Mouse (Mus musculus): ENCODE results near the gene Zfp663. TPM values are rescaled to one million over a fixed set of nuclear protein-coding genes. Genes with fewer than 3 reads are reported as not detected.

Gene Zfp663
- total and polyA plus RNA-seq, 3 experiments, result 0.18 TPM; not detected in 2

GRCm38 (mm10) chr2:165389299-165389952 is 20.9 kb upstream of the Zfp663 start:
- TF ChIP-seq KAT2A (conservative IDR thresholded peaks at IDR 0.05; ENCODE audit: low read depth, low read length) (no peak), NRF1 (IDR thresholded peaks at IDR 0.05; ENCODE audit: insufficient read depth, low read depth, low read length, poor library complexity, severe bottlenecking) (no peak), JUND (IDR thresholded peaks at IDR 0.05; ENCODE audit: low read depth, low read length) (no peak), POLR2AphosphoS2 (IDR thresholded peaks at IDR 0.05; ENCODE audit: low read length) (no peak), POLR2A (IDR thresholded peaks at IDR 0.05; ENCODE audit: control insufficient read depth in 1 of 2, insufficient read depth in 1 of 2, low read depth in 1 of 2, low read length in 2 of 2, poor library complexity in 1 of 2) (no peak), ZC3H11A (IDR thresholded peaks at IDR 0.05; ENCODE audit: low read depth, low read length) (no peak)
- DNase-seq (ENCODE audit: low read depth, low spot score), result no peak
- peaks cover 0 to 1% of the 10 kb centered on the region in 2 experiments; a peak in 1 of 4 replicates for H3K27me3 ChIP-seq (ENCODE audit: control insufficient read depth in 1 of 2, insufficient read depth in 2 of 2, low read length in 2 of 2)

DNA sequence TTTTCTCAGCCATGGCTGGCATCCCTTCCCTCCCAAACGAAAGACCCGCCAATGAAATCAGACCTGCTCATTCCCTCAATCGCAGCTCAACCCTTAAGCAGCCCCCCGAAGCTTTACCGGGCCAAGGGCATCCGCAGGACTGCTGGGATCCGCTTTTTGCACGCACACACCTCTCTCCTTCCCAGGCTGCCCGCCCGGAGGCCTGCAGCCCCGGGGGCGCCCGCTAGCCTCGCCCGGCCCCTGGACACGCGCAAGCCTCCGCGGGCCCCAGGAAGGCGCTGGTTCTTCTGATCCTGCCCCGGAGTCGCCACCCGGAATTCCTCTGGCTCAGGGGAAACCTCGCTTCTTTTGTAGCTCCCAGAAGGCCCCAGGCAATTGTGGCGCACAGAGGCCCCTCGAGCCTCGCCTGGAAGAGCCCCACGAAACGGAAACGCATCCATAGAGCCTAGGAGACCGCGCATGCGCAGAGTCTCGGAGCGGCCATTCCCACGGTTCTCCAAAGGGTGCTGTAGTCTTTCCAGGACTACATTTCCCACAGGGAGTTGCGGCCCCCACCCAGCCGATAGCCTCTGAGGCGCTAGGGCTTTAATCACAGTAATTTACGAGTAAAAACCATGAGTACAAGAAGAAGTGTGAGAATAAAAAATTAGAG is 19.4 kb upstream of the Zfp663 start, which contains the start of gene Zfp334:
Gene Zfp334, minus strand, starts transcription at position 416 of the 652 bp plus-strand sequence.
- no peak within 1 kb of the TSS for H3K27ac ChIP-seq (ENCODE audit: control insufficient read depth, low read depth, low read length)
- H3K9ac ChIP-seq (ENCODE audit: control insufficient read depth, low read depth, low read length, poor library complexity, severe bottlenecking), result no peak within 1 kb of the TSS
- no peak for DNase-seq (ENCODE audit: low read depth, low spot score)
- H3K79me2 ChIP-seq (ENCODE audit: control insufficient read depth, insufficient read depth, low read length, poor library complexity), result no peaks in the 10 kb centered on the region
- no peak within 1 kb of the TSS for H3K4me3 ChIP-seq (ENCODE audit: control insufficient read depth in 1 of 2, insufficient read depth in 1 of 2, low read depth in 2 of 2, low read length in 2 of 2)
- no peaks in the 10 kb centered on the region; a peak in 1 of 4 replicates for H3K27me3 ChIP-seq (ENCODE audit: control insufficient read depth in 1 of 2, insufficient read depth in 2 of 2, low read length in 2 of 2)
- TF ChIP-seq ZNF384 (IDR thresholded peaks at IDR 0.05; ENCODE audit: low read depth, low read length), result no peak
- TF ChIP-seq ZKSCAN1 (IDR thresholded peaks at IDR 0.05; ENCODE audit: low read depth, low read length), result no peak
- TF ChIP-seq POLR2AphosphoS2 (IDR thresholded peaks at IDR 0.05; ENCODE audit: low read length), result no peak
- no peak for TF ChIP-seq USF2 (IDR thresholded peaks at IDR 0.05; ENCODE audit: borderline replicate concordance in 1 of 2, insufficient read depth in 1 of 2, low read depth in 1 of 2, low read length in 2 of 2)
- TF ChIP-seq MYC (IDR thresholded peaks at IDR 0.05; ENCODE audit: low read depth, low read length), result no peak
- no peaks in the 10 kb centered on the region for H3K36me3 ChIP-seq (ENCODE audit: control insufficient read depth in 1 of 2, insufficient read depth in 2 of 2, low read length in 2 of 2)
- H3K9me3 ChIP-seq (replicated peaks; ENCODE audit: insufficient read depth, low read length), result no peaks in the 10 kb centered on the region
- H3K4me1 ChIP-seq (ENCODE audit: control insufficient read depth in 1 of 2, insufficient read depth in 2 of 2, low read length in 2 of 2), result no peaks in the 10 kb centered on the region

More at GRCm38 (mm10) chr2:165389299-165389952, 20.9 kb upstream of the Zfp663 start:
- Histone ChIP-seq H3K9me3 (replicated peaks; ENCODE audit: insufficient read depth, low read length) (no peaks in the 10 kb centered on the region), H3K4me3 (ENCODE audit: control insufficient read depth in 1 of 2, insufficient read depth in 1 of 2, low read depth in 2 of 2, low read length in 2 of 2) (no peak overlapping the region), H3K27ac (ENCODE audit: control insufficient read depth, low read depth, low read length) (no peak overlapping the region), H3K4me1 (ENCODE audit: control insufficient read depth in 1 of 2, insufficient read depth in 2 of 2, low read length in 2 of 2) (no peaks in the 10 kb centered on the region), H3K9ac (ENCODE audit: control insufficient read depth, low read depth, low read length, poor library complexity, severe bottlenecking) (no peak overlapping the region), H3K79me2 (ENCODE audit: control insufficient read depth, insufficient read depth, low read length, poor library complexity) (no peaks in the 10 kb centered on the region), H3K36me3 (ENCODE audit: control insufficient read depth in 1 of 2, insufficient read depth in 2 of 2, low read length in 2 of 2) (no peaks in the 10 kb centered on the region)

GRCm38 (mm10) chr2:165387370-165387769 is 18.8 kb upstream of the Zfp663 start:
- no peak overlapping the region for H3K4me3 ChIP-seq (ENCODE audit: control insufficient read depth in 1 of 2, insufficient read depth in 1 of 2, low read depth in 2 of 2, low read length in 2 of 2)
- no peak for DNase-seq (ENCODE audit: low read depth, low spot score)
- H3K36me3 ChIP-seq (ENCODE audit: control insufficient read depth in 1 of 2, insufficient read depth in 2 of 2, low read length in 2 of 2), result no peaks in the 10 kb centered on the region
- H3K79me2 ChIP-seq (ENCODE audit: control insufficient read depth, insufficient read depth, low read length, poor library complexity), result no peaks in the 10 kb centered on the region
- no peak overlapping the region for H3K27ac ChIP-seq (ENCODE audit: control insufficient read depth, low read depth, low read length)
- H3K9me3 ChIP-seq (replicated peaks; ENCODE audit: insufficient read depth, low read length), result no peaks in the 10 kb centered on the region
- TF ChIP-seq MYB (IDR thresholded peaks at IDR 0.05; ENCODE audit: low read depth, low read length), result no peak
- TF ChIP-seq ZMIZ1 (IDR thresholded peaks at IDR 0.05; ENCODE audit: low read depth, low read length), result no peak
- no peak for TF ChIP-seq POLR2A (IDR thresholded peaks at IDR 0.05; ENCODE audit: control insufficient read depth in 1 of 2, insufficient read depth in 1 of 2, low read depth in 1 of 2, low read length in 2 of 2, poor library complexity in 1 of 2)
- TF ChIP-seq MAX (IDR thresholded peaks at IDR 0.05; ENCODE audit: low read length), result no peak
- no peak for TF ChIP-seq USF1 (IDR thresholded peaks at IDR 0.05; ENCODE audit: low read depth, low read length)
- no peak for TF ChIP-seq SMC3 (IDR thresholded peaks at IDR 0.05; ENCODE audit: low read depth, low read length)
- no peak for TF ChIP-seq TAL1 (IDR thresholded peaks at IDR 0.05; ENCODE audit: low read length)
- no peak for TF ChIP-seq NELFE (IDR thresholded peaks at IDR 0.05; ENCODE audit: low read depth, low read length)
- TF ChIP-seq TCF12 (IDR thresholded peaks at IDR 0.05; ENCODE audit: low read depth, low read length), result no peak
- TF ChIP-seq MEF2A (IDR thresholded peaks at IDR 0.05; ENCODE audit: extremely low read depth, insufficient replicate concordance, low read depth, low read length, poor library complexity, severe bottlenecking), result no peak
- TF ChIP-seq TBP (IDR thresholded peaks at IDR 0.05; ENCODE audit: low read depth, low read length), result no peak
- H3K9ac ChIP-seq (ENCODE audit: control insufficient read depth, low read depth, low read length, poor library complexity, severe bottlenecking), result no peak overlapping the region
- H3K4me1 ChIP-seq (ENCODE audit: control insufficient read depth in 1 of 2, insufficient read depth in 2 of 2, low read length in 2 of 2), result no peaks in the 10 kb centered on the region
- H3K27me3 ChIP-seq (ENCODE audit: control insufficient read depth in 1 of 2, insufficient read depth in 2 of 2, low read length in 2 of 2), result no peaks in the 10 kb centered on the region; a peak in 1 of 4 replicates

Data from MEL (cell line).